Mouse (Mus musculus) embryonic facial prominence, embryonic 11.5 days (tissue): Measurements from ENCODE around the gene Fam193a. TPM values are rescaled to one million over a fixed set of nuclear protein-coding genes. Genes with fewer than 3 reads are reported as not detected.

Experiments used
- polyA plus RNA-seq: library from polyadenylated mRNA; unstranded; fragments of >200 nt; fragmentation: Nextera tagmentation; extraction: Ambion mirVana; gene quantifications from 2 replicates; pipeline ENCODE4 v1.2.1, GENCODE M21; 2014

The Fam193a gene
- polyA plus RNA-seq, 1 experiment from 2014 or later: 13.1 TPM

Other genes with a start within 250 kb of the Fam193a start
- 0.21 and 0.99 TPM in 2 replicates for gene Poln, start 200.5 kb upstream of the Fam193a start, polyA plus RNA-seq
- gene Haus3, start 200.4 kb upstream of the Fam193a start, polyA plus RNA-seq: 59.5 and 72.1 TPM in 2 replicates
- 17.7 and 25.5 TPM in 2 replicates for gene Mxd4, start 182.2 kb upstream of the Fam193a start, polyA plus RNA-seq
- 0.24 and 0.64 TPM in 2 replicates for gene Zfyve28, start 81.5 kb upstream of the Fam193a start, polyA plus RNA-seq
- not detected in 2 replicates for gene Cfap99, start 81.3 kb upstream of the Fam193a start, polyA plus RNA-seq
- 209 and 210 TPM in 2 replicates for gene Rnf4, start 33.6 kb upstream of the Fam193a start, polyA plus RNA-seq
- 3.4 and 6.4 TPM in 2 replicates for gene Tnip2, start 144.1 kb downstream of the Fam193a start, polyA plus RNA-seq
- 7.4 and 10.4 TPM in 2 replicates for gene Sh3bp2, start 155.9 kb downstream of the Fam193a start, polyA plus RNA-seq
- gene Add1, start 203.7 kb downstream of the Fam193a start, polyA plus RNA-seq: 145 and 160 TPM in 2 replicates